Mouse (Mus musculus) urinary bladder, adult 2 months (tissue): ENCODE data around the gene Olfr653. TPM values are rescaled to one million over a fixed set of nuclear protein-coding genes. Genes with fewer than 3 reads are reported as not detected.

Experiments
- DNase-seq: peaks from one replicate; pipeline ENCODE4 v3.0.0; 2022; ENCODE audit warnings: low spot score
- polyA plus RNA-seq: library from polyadenylated mRNA; depleted of rRNA; stranded (reverse); fragments of >200 nt; gene quantifications from 2 replicates; pipeline ENCODE4 v1.2.3, GENCODE M21; 2012; rRNA removed

Olfr653 gene
- polyA plus RNA-seq: not detected in 2 replicates

- DNase-seq: no peak
These were observed at the start of gene Olfr653 for GRCm38 (mm10) chr7:104577014-104577413. Gene Olfr653, plus strand, starts transcription at chr7:104577314.

GRCm38 (mm10) chr7:104549833-104550232 is 27.3 kb upstream of the Olfr653 start, which contains the start of gene Olfr651:
Gene Olfr651, plus strand, starts transcription at chr7:104550133.
- DNase-seq: no peak

GRCm38 (mm10) chr7:104552700-104553099 is 24.4 kb upstream of the Olfr653 start:
- DNase-seq: no peak

GRCm38 (mm10) chr7:104560601-104561000 is 16.5 kb upstream of the Olfr653 start, which contains the start of gene Olfr652:
Gene Olfr652, plus strand, starts transcription at chr7:104560901.
- DNase-seq: no peak

- DNase-seq: no peak
These were observed 3.7 kb downstream of the Olfr653 start for GRCm38 (mm10) chr7:104580846-104581245.

- no peak for DNase-seq
These were observed 4.3 kb downstream of the Olfr653 start for GRCm38 (mm10) chr7:104581429-104581828.

- no peak for DNase-seq
These were observed 9.6 kb downstream of the Olfr653 start, which contains the start of gene Olfr654 for GRCm38 (mm10) chr7:104586725-104587124. Gene Olfr654, plus strand, starts transcription at chr7:104587025.

GRCm38 (mm10) chr7:104588274-104588673 is 11.2 kb downstream of the Olfr653 start:
- no peak for DNase-seq

- no peak for DNase-seq
These were observed 24.6 kb downstream of the Olfr653 start, which contains the start of gene Olfr655 for GRCm38 (mm10) chr7:104601679-104602078. Gene Olfr655, minus strand, starts transcription at chr7:104601779.

- DNase-seq: no peak
These were observed 26.1 kb downstream of the Olfr653 start for GRCm38 (mm10) chr7:104603173-104603572.

- DNase-seq: no peak
These were observed 27.6 kb downstream of the Olfr653 start for GRCm38 (mm10) chr7:104604727-104605126.

GRCm38 (mm10) chr7:104613655-104614054 is 36.5 kb downstream of the Olfr653 start, which contains the start of gene Olfr656:
Gene Olfr656, plus strand, starts transcription at chr7:104613955.
- no peak for DNase-seq

GRCm38 (mm10) chr7:104624494-104624893 is 47.4 kb downstream of the Olfr653 start, which contains the start of gene Olfr657:
Gene Olfr657, plus strand, starts transcription at chr7:104624794.
- DNase-seq: no peak

Other genes with a start within 250 kb of the Olfr653 start
- gene Trim34b, start 247.8 kb upstream of the Olfr653 start, polyA plus RNA-seq: 0.37 and 0.48 TPM in 2 replicates
- gene Trim12c, start 224.0 kb upstream of the Olfr653 start, polyA plus RNA-seq: 11.9 and 14.2 TPM in 2 replicates
- gene Trim30b, start 207.4 kb upstream of the Olfr653 start, polyA plus RNA-seq: 0.29 and 0.32 TPM in 2 replicates
- 0.29 and 0.34 TPM in 2 replicates for gene Trim30c, start 176.5 kb upstream of the Olfr653 start, polyA plus RNA-seq
- 11.3 and 12.1 TPM in 2 replicates for gene Trim30a, start 112.1 kb upstream of the Olfr653 start, polyA plus RNA-seq
- 7.9 and 8.7 TPM in 2 replicates for gene Trim30d, start 69.5 kb upstream of the Olfr653 start, polyA plus RNA-seq
- gene Olfr651, start 27.2 kb upstream of the Olfr653 start, polyA plus RNA-seq: not detected in 2 replicates
- not detected in 2 replicates for gene Olfr652, start 16.4 kb upstream of the Olfr653 start, polyA plus RNA-seq
- not detected in 2 replicates for gene Olfr654, start 9.7 kb downstream of the Olfr653 start, polyA plus RNA-seq
- not detected in 2 replicates for gene Olfr655, start 24.5 kb downstream of the Olfr653 start, polyA plus RNA-seq
- not detected in 2 replicates for gene Olfr656, start 36.6 kb downstream of the Olfr653 start, polyA plus RNA-seq
- gene Olfr657, start 47.5 kb downstream of the Olfr653 start, polyA plus RNA-seq: not detected in 2 replicates
- gene Olfr658, start 70.0 kb downstream of the Olfr653 start, polyA plus RNA-seq: not detected in 2 replicates
- not detected in 2 replicates for gene Olfr659, start 89.4 kb downstream of the Olfr653 start, polyA plus RNA-seq
- gene Olfr661, start 109.2 kb downstream of the Olfr653 start, polyA plus RNA-seq: not detected in 2 replicates
- gene Usp17le, start 200.2 kb downstream of the Olfr653 start, polyA plus RNA-seq: not detected in 2 replicates